Mouse (Mus musculus) limb, embryonic 14.5 days (tissue): ENCODE measurements around the gene Ets2. TPM values are rescaled to one million over a fixed set of nuclear protein-coding genes. Genes with fewer than 3 reads are reported as not detected.
A peak's percentile ranks its signal among the peaks of the same experiment; 100 is the strongest.

Experiments used
- ATAC-seq: fragments of 200-750 bp; cut with Nextera tagmentation; 2 replicates; pipeline ENCODE4 v1.8.0; 2017; ENCODE audit warnings: low read depth, moderate number of reproducible peaks, moderate TSS enrichment; ENCODE audit not compliant: low FRiP score
- DNase-seq: peaks from one replicate; pipeline ENCODE4 v3.0.0-alpha.2; 2015; ENCODE audit warnings: low spot score
- H3K27ac ChIP-seq: fragments of 300-500 bp; sonication (generic); replicated peaks from 2 replicates; pipeline ENCODE4 v1.5.1; 2014; ENCODE audit warnings: low read depth, mild to moderate bottlenecking, low read length, moderate library complexity, mixed read lengths
- H3K27me3 ChIP-seq: fragments of 300-500 bp; sonication (generic); 2 replicates; pipeline ENCODE4 v1.6.1; 2014; ENCODE audit warnings: low read length, mixed read lengths; ENCODE audit not compliant: control insufficient read depth, insufficient read depth
- H3K36me3 ChIP-seq: fragments of 300-500 bp; sonication (generic); 2 replicates; pipeline ENCODE4 v1.6.1; 2014; ENCODE audit warnings: mild to moderate bottlenecking, low read length, moderate library complexity, mixed read lengths; ENCODE audit not compliant: control insufficient read depth, insufficient read depth
- H3K4me1 ChIP-seq: fragments of 300-500 bp; sonication (generic); 2 replicates; pipeline ENCODE4 v1.6.1; 2014; ENCODE audit warnings: antibody characterized with exemption, low read length, mixed read lengths; ENCODE audit not compliant: control insufficient read depth, insufficient read depth
- H3K4me2 ChIP-seq: fragments of 300-500 bp; sonication (generic); replicated peaks from 2 replicates; pipeline ENCODE4 v1.6.1; 2014; ENCODE audit warnings: low read depth, mild to moderate bottlenecking, low read length, moderate library complexity; ENCODE audit not compliant: severe bottlenecking
- H3K4me3 ChIP-seq: fragments of 300-500 bp; sonication (generic); replicated peaks from 2 replicates; pipeline ENCODE4 v1.5.1; 2014; ENCODE audit warnings: low read length
- H3K9ac ChIP-seq: fragments of 300-500 bp; sonication (generic); 2 replicates; pipeline ENCODE4 v1.6.1; 2014; ENCODE audit warnings: mild to moderate bottlenecking, low read depth, low read length, moderate library complexity; ENCODE audit not compliant: severe bottlenecking
- H3K9me3 ChIP-seq: fragments of 300-500 bp; sonication (generic); 2 replicates; pipeline ENCODE4 v1.6.1; 2016; ENCODE audit warnings: low read length; ENCODE audit not compliant: control insufficient read depth
- POLR2A ChIP-seq: fragments of 200-500 bp; IDR thresholded peaks from 2 replicates; pipeline ENCODE4 v1.8.0; 2012; ENCODE audit warnings: inconsistent platforms, mild to moderate bottlenecking, moderate library complexity, borderline replicate concordance; ENCODE audit not compliant: insufficient read depth, insufficient read length; ENCODE audit errors: extremely low read depth
- WGBS: fragments of 180-500 bp; shearing (Covaris S2); extraction: QIAGEN DNeasy Blood & Tissue Kit; methylation state at CpG from one replicate; pipeline ENCODE4 v1.1.7; 2014; 5-methylcytosine and 5-hydroxymethylcytosine counted together
- polyA plus RNA-seq, 2 experiments: library from polyadenylated mRNA; depleted of rRNA in 1 of 2; stranded (reverse) in 1 of 2; unstranded in 1 of 2; fragments of >200 nt; fragmentation: Nextera tagmentation in 1 of 2; extraction: Ambion mirVana in 1 of 2; gene quantifications; 2 replicates each; pipeline versions ENCODE4 v1.2.1 to v1.2.3; 2012 to 2014

Ets2 gene
- polyA plus RNA-seq, 2 experiments = 80.4 to 86.2 TPM

DNA sequence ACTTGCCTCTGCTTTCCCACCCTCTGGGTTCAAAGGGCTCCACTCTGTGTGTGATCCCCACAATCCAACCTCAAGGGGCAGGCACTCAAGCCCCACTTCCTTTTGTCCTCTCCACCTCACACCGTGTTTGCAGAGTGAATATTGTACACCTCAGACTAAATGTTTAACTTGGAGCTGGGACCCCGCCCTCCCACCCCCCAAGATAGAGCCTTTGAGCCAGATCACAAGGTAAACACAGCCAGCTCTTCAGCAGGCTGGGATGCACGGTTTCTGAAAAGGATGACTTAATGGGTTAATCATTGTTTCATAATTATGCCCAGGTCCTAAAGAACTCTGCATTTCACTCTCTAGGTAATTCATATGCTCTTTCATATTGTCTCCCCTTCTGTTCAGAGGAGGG is 2.2 kb upstream of the Ets2 start:
- Histone ChIP-seq H3K9me3 (no peaks in the 10 kb centered on the region), H3K4me1 (peaks cover 29% of the 10 kb centered on the region), H3K9ac (no peak overlapping the region), H3K4me2 (no peak overlapping the region), H3K36me3 (peaks cover 2% of the 10 kb centered on the region; the same call in 1 of the 2 replicates), H3K27me3 (no peaks in the 10 kb centered on the region), H3K27ac (no peak overlapping the region), H3K4me3 (no peak overlapping the region)
- no peak for ATAC-seq
- 66% methylated on average over 3 of the region's 3 CpGs for WGBS
- no peak for DNase-seq
- no peak for TF ChIP-seq POLR2A

DNA sequence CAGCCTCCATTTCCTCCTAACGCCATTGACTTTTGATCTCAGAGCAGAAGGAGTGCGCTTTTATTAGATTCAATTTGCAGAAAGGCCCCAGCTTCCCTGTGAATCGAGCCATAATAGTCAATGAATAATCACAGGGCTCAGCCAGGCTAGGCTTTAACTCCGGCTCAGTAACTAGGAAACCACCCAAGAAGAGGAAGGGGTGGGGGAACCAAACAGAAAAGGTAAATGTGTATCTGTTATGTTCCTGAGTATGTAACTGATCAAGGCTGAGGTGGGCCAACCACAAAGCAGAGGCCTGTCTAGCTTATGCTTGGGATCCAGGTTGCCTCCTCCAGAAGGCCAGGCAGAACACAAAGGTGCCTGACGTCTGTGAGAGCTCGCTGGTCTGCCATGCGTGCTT is 1.7 kb upstream of the Ets2 start:
- DNase-seq = no peak
- peaks cover 2% of the 10 kb centered on the region; the same call in 1 of the 2 replicates for H3K36me3 ChIP-seq
- 32% methylated on average over 7 of the region's 7 CpGs for WGBS
- no peak for TF ChIP-seq POLR2A
- no peak overlapping the region for H3K27ac ChIP-seq
- H3K4me3 ChIP-seq = no peak overlapping the region
- no peak overlapping the region for H3K4me2 ChIP-seq
- no peaks in the 10 kb centered on the region for H3K9me3 ChIP-seq
- H3K9ac ChIP-seq = no peak overlapping the region
- H3K4me1 ChIP-seq = peaks cover 34% of the 10 kb centered on the region
- ATAC-seq = no peak
- no peaks in the 10 kb centered on the region for H3K27me3 ChIP-seq

DNA sequence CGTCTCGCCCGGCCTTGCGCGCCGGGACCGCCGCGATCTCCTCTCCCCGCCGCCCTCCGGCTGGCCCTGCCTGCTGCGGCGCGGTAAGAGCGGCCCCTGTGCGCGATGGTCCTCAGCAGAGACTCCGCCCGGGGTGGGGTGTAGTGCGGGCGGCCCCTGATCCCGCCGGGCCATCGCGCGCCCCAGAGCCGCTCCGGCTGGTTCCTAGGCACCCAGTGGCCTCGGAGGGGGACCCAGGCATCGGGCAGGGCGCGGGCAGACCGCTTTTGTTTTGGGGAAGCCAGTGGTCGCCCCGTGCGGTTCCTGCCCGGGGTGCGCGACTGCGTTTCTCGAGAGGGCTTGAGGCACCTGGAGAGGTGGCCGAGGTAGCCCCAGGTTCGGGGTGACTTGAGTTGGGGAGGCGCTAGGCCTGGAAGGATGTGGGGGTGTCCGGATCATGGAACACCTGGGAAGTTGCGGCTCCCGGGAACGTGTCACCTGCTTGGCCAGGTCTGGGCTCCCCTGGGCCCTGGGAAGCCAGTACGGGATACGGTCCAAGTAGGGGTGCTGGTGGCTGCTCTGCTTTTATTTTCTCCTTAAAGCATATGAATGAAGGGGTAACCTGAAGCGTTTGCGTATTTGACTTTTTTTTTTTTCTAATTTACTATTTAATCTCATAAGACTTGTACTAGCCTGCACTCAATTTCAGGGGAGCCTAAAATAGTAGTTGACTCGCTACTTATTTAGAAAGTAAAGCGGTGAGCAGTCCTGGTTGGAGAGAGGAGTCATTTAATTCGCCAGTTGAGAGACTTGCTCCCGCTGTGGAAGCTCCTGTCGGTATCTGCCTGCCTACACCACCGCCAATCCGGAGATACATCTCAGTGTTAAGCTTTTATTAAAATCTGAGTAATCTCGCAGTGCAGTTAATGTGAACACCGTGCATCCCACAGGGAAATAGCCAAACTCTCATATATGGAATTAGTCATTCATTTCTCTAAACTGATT is 979 bp downstream of the Ets2 start:
- TF ChIP-seq POLR2A = no peak
- H3K9me3 ChIP-seq = no peaks in the 10 kb centered on the region
- H3K4me1 ChIP-seq = peaks cover 48% of the 10 kb centered on the region
- H3K9ac ChIP-seq = peak overlapping the region; percentile 98
- ATAC-seq = peak; percentile 77
- DNase-seq = peak; percentile 31
- peak overlapping the region; percentile 97 for H3K27ac ChIP-seq
- H3K4me3 ChIP-seq = peak overlapping the region; percentile 95
- peaks cover 23% of the 10 kb centered on the region for H3K36me3 ChIP-seq
- no peaks in the 10 kb centered on the region for H3K27me3 ChIP-seq
- peak overlapping the region; percentile 85 for H3K4me2 ChIP-seq
- 1% methylated on average over 51 of the region's 62 CpGs for WGBS

DNA sequence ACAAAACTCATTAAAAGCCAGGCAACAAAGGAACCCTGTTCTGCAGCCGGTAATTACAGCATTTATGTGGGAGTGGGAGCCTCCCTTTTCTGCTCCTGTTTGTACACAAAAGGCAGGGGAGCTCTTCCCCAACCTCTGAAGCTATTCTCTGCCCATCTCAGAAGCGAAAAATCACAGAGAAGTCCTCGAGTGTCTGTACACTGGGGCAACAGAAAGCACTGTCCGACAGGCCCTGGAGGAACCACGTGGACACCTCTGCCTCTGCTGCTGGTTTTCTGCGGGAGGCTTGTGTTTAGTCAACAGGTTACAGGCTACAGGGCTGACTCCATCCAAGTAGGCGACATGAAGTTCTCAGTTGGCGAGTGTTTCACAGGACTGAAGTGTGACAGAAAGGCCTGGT is 2.1 kb downstream of the Ets2 start:
- DNase-seq (no peak), ATAC-seq (no peak)
- peak overlapping the region; percentile 61 for H3K9ac ChIP-seq
- H3K36me3 ChIP-seq = peaks cover 32% of the 10 kb centered on the region
- no peak for TF ChIP-seq POLR2A
- peak overlapping the region; percentile 95 for H3K4me3 ChIP-seq
- no peaks in the 10 kb centered on the region for H3K27me3 ChIP-seq
- peak overlapping the region; percentile 85 for H3K4me2 ChIP-seq
- WGBS = 8% methylated on average over 8 of the region's 8 CpGs
- H3K9me3 ChIP-seq = no peaks in the 10 kb centered on the region
- peaks cover 58% of the 10 kb centered on the region for H3K4me1 ChIP-seq
- H3K27ac ChIP-seq = peak overlapping the region; percentile 62

DNA sequence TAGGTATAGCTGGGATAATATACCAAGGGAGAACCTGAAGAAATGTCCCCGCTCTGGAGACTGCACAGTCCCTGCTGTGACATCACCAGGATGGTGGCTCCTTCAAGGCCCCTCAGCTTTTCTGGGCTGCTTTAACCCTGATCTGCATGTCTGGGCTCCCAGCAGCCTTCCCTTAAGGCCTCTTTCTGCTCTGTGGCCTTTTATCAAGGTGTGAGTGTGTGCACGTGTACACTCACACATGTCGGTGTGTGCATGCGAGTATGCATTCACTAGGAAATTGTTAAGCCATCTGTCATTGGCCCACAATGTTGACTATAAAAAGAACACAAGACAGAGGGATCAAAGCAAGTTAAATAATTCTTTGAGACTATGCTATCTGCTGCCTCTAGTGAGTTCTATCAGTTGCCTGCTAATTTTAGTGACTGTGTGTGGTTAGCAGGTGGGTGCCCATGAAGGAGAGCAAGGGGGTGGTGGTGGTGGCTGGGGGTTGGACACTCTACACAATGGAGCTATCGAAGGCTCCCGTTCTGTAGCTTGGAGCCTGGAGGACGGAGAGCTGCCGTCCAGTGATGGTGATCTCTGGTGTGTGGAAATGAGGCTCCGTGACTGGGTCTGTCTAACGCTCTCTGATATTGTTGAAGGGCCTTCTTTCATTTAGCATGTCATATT is 2.9 kb downstream of the Ets2 start:
- Histone ChIP-seq H3K9me3 (no peaks in the 10 kb centered on the region), H3K4me3 (peak overlapping the region; percentile 95), H3K27ac (peak overlapping the region; percentile 62; the same call in 1 of the 2 replicates), H3K4me1 (peaks cover 55% of the 10 kb centered on the region), H3K27me3 (no peaks in the 10 kb centered on the region), H3K4me2 (peak overlapping the region; percentile 85), H3K36me3 (peaks cover 38% of the 10 kb centered on the region), H3K9ac (peak overlapping the region; percentile 61)
- WGBS = 38% methylated on average over 10 of the region's 10 CpGs
- no peak for TF ChIP-seq POLR2A
- DNase-seq (no peak), ATAC-seq (no peak)
